In the genomic region with DNA sequence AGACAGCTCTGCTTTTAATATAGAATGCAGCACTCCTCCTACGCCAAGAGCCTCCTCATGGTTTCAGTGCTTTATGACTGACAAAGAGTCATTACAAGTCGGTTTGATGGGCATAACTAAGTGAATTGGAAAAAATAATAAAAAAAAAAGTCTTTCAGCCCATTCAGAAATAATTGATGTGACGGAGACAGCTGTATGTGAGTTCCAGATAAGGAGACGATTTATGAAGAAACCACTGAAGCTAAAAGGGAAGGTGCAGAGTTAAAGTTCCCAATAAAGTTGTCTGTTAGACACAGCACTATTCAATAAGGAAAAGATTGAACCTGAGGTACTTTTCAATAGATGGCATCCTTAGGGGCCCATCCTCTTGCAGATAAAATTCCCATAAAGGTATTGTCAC, we compare ENCODE assay signal across 26 mouse cellular contexts.
"Had no signal": no experiment of that assay in that cellular context is flagged by ENCODE, and none has a peak within 500 bp of the region (broad histone marks: within the 10 kb centered on the region; RNA-seq: fewer than 3 reads in every experiment).

No protein-coding gene starts in this region.

- H3K27ac ChIP-seq: embryonic facial prominence, embryonic 10.5 days; embryonic facial prominence, embryonic 12.5 days; embryonic facial prominence, embryonic 13.5 days; embryonic facial prominence, embryonic 15.5 days; forebrain, embryonic 10.5 days; forebrain, embryonic 12.5 days; forebrain, embryonic 13.5 days; forebrain, embryonic 15.5 days; gastrocnemius, adult 2 months; heart, adult 2 months had no signal

- H3K4me2 ChIP-seq: embryonic facial prominence, embryonic 12.5 days; embryonic facial prominence, embryonic 13.5 days; embryonic facial prominence, embryonic 15.5 days; forebrain, embryonic 12.5 days; forebrain, embryonic 13.5 days; forebrain, embryonic 15.5 days had no signal

- H3K36me3 ChIP-seq: embryonic facial prominence, embryonic 10.5 days; embryonic facial prominence, embryonic 12.5 days; embryonic facial prominence, embryonic 13.5 days; embryonic facial prominence, embryonic 15.5 days; forebrain, embryonic 10.5 days; forebrain, embryonic 12.5 days; forebrain, embryonic 15.5 days had no signal

- H3K27me3 ChIP-seq: embryonic facial prominence, embryonic 12.5 days; embryonic facial prominence, embryonic 13.5 days; embryonic facial prominence, embryonic 15.5 days; forebrain, embryonic 12.5 days; forebrain, embryonic 13.5 days; forebrain, embryonic 15.5 days had no signal

- DNase-seq: cerebellum, adult 9-10 months; cerebellum, adult 9-11 months; cerebellum, postnatal 10 days; cerebellum, postnatal 14 days; cerebellum, postnatal 25 days; cerebellum, postnatal 36 days; embryo, embryonic 11 days; forebrain, postnatal 0 days; gastrocnemius, adult 2 months; gastrocnemius, postnatal 10 days; gastrocnemius, postnatal 14 days; gastrocnemius, postnatal 25 days; gastrocnemius, postnatal 36 days; heart, adult 18-20 months; heart, adult 2 months had no signal

- H3K4me3 ChIP-seq: embryonic facial prominence, embryonic 10.5 days; embryonic facial prominence, embryonic 12.5 days; embryonic facial prominence, embryonic 13.5 days; embryonic facial prominence, embryonic 15.5 days; erythroblast, embryonic 14.5 days; forebrain, embryonic 10.5 days; forebrain, embryonic 12.5 days; forebrain, embryonic 13.5 days; forebrain, embryonic 15.5 days; gastrocnemius, adult 2 months; heart, adult 2 months had no signal

- H3K4me1 ChIP-seq: embryonic facial prominence, embryonic 10.5 days; embryonic facial prominence, embryonic 12.5 days; embryonic facial prominence, embryonic 13.5 days; embryonic facial prominence, embryonic 15.5 days; forebrain, embryonic 10.5 days; forebrain, embryonic 12.5 days; forebrain, embryonic 13.5 days; forebrain, embryonic 15.5 days had no signal

- ATAC-seq: forebrain, embryonic 13.5 days; forebrain, embryonic 14.5 days; forebrain, embryonic 15.5 days; forebrain, embryonic 16.5 days; forebrain, postnatal 0 days had no signal

- H3K9me3 ChIP-seq: embryonic facial prominence, embryonic 10.5 days; embryonic facial prominence, embryonic 12.5 days; embryonic facial prominence, embryonic 13.5 days; embryonic facial prominence, embryonic 15.5 days; forebrain, embryonic 10.5 days; forebrain, embryonic 12.5 days; forebrain, embryonic 13.5 days; forebrain, embryonic 15.5 days had no signal

- H3K9ac ChIP-seq: embryonic facial prominence, embryonic 12.5 days; embryonic facial prominence, embryonic 13.5 days; embryonic facial prominence, embryonic 15.5 days; forebrain, embryonic 12.5 days; forebrain, embryonic 13.5 days; forebrain, embryonic 15.5 days; forebrain, postnatal 0 days had no signal
